Mouse (Mus musculus): ENCODE measurements around the gene Golga3.

The Golga3 gene

DNA sequence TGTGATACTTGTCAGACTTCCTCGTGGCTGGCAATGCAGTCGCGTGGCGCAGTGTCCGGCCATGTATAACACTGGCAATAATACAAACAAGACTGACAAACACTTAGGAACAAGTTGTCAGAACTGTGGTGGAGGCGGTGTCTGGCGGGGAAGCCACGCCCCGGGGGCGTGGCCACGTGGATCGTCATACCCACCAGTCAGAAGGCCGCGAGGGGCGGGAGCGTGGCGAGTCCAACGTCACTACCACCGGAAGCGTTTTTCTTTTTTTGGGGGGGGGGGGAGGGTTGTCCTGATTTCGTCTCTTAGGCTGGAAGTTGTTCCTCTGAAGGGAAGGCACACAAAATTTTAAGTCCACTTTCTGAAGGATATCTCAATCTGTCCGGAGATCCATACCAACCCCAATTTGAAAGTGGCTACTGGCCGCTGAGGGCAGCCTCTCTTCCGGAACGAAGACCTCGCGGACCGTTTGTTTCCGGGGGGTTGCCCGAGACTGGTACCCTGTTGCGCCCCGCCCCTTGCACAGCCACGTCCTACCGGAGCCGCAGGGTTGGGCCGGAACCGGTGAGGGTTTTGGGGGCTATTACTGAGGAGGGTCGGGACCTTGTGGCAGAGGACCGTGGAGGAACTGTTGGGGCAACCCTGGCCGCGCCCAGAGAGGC, at the start of gene Golga3:
Golga3 (plus strand) TSS at position 340 of the 659 bp plus-strand sequence.
- peak; percentile 96 for DNase-seq (ENCODE audit: low spot score)

DNA sequence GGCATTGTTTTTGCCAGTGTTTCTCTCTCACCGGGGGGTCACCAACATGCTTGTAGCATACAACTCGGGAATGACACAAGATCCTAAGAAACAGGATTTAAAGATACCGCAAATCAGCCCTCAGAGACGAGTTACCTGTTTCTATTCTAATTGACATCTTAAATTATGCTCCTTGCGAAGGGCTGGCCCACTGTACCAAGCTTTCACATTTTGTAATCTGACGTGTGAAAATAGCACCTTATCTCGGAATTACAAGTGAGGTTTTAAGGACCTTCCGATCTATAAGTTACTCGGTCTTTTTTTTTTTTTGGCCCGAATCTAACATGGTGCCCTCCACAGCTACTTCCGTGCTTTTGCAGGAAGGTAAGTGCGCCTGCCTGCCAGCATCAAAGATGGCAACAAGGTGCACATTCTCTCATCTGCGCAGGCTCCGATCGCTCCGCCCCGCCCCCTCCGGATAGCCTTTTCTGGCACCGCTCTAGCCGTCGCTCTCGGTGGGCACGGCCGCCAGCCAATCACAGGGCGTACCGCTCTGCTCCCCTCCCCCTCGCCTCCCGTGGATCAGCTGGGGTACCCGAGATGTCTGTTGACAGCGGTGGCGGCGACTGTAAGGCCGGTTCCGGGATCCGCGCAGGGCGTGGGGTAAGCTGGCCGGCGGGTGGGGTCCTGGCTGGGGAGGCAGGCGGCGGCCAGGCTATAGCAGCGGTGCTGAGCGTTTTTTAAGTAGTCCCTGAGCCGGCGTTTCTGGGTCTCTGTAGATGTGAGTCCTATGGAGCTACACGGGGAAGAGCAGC, 41.0 kb upstream of the Golga3 start, which contains the start of gene Chfr:
Chfr (plus strand) TSS at position 550 of the 794 bp plus-strand sequence.
- peak; percentile 98 for DNase-seq (ENCODE audit: low spot score)

DNA sequence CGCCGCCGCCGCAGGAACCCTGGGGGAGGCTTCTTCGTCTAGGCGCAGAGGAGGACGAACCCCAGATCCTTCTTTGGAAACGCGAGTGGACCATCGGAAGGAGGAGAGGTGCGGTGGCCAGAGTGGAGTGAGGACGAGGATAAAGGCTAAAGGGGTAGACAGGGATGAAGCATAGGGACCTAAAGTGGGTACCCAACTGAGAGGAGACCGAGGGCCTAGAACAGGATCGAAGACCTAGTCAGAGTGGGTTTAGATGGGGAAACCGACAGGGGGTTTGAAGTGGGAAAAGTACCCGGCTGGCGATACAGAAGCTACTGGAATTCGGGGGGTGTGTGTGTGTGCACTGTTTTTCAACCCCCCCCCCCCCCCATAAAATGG, 40.4 kb upstream of the Golga3 start:
- no peak for DNase-seq (ENCODE audit: low spot score)

DNA sequence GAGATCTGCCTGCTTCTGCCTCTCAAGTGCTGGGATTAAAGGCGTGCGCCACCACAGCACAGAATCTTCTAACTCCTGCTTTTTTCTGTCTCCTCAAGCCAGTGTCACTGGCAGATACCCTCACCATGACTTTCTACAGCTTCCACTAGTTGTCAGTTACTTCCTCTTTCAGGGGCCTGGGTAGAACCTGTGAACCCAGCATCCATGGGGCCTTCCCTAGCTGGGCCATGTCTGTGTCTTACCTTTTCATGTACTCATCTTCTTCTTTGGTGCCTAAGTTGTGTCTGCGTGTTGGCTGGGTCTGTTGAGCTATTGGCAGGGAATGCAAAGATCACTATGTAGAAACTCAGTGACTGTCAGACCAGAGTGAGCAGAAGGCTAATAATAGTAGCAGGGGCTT, 38.7 kb upstream of the Golga3 start:
- no peak for DNase-seq (ENCODE audit: low spot score)

DNA sequence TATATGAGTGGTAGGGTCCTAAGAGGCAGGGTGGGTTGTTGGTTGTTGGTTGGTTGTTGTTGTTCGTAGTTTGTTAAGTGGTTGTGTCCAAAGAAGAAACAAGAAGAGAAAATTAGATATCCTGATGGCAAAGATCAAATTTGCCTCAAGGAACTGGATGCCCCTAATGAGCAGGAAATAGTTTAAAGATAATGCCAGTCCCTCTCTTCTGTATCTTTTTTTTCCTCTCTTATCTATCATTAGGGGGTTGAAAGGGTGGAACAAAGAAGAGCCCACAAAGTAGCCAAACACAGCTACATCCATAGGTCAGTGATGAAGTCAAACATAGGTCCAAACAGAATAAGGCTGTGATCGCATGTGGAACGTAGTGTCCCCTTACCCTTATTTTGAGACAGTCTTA, 37.2 kb upstream of the Golga3 start:
- no peak for DNase-seq (ENCODE audit: low spot score)

DNA sequence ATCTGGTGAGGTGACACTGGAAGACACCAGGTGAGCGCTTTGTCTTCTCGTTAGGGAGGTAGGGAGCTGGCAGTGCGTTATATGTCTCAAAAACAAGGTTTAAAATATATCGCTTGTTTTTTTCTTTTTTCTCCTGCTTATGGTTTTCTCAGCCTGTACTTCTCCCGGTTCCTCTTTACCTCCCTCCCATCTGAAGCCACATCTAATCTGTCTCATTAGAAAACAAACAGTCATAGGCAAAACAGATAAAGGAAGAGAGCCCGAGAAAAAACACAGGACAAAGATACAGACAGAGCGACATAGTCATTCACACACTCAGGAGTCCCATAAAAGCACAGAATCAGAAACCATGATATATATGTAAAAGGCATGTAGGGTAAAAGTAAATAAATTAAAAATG, 36.1 kb upstream of the Golga3 start:
- DNase-seq (ENCODE audit: low spot score) = no peak

DNA sequence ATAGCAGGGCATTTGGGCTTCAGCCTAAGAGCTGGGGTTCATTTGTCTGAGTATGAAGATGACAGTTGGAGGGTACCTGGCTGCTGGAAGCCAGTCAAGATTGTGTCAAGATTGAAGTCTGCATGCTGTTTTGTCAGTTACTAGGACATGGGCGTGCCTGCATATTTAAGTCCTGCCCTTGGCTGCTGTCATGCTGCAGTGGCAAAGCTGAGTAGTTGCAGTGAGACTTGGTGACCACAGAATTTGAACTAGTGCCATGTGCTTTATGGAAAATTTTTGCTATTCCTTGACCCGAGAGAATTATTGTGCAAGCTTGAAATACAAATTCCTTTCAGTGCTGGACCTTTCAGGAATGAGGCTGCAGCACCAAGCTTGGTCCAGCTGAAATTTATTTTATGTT, 34.2 kb upstream of the Golga3 start:
- DNase-seq (ENCODE audit: low spot score) = no peak

DNA sequence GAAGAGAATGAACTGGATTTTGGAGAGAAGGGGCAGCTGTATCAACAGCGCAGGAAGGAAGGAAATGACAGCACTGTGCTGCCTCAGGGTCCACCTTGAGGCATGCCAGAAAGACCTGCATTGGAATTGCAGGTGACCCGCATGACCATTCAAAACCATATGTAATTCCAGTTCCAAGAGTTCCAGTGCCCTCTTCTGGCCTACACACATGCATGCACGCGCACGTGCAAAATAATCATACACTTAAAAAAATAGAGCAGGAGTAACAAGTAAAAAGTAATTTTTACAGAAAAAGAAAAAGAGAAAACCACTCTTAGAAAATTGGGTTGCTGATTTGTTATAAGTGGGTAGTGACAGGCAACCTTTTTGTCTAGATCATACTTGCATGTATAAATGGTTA, 33.5 kb upstream of the Golga3 start:
- DNase-seq (ENCODE audit: low spot score) = no peak

DNA sequence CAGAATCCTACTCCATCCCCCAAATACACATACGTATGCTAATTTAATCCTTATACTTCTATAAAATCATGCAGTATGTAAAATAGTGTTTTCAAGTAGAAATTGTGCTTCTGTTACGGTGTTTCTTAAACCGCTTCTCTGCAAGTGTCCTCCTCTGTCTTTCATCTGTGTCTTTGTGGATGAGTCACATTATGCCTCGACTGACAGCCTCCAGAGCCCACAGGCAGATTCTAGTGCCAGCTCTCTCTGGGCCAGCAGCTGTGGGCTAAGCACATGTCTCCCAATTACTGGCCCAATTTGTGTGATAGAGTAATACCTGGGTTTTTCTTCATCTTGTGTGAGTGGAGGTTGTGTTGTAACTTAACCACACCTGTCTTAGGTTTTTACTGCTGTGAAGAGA, 7.1 kb upstream of the Golga3 start:
- DNase-seq (ENCODE audit: low spot score) = no peak

DNA sequence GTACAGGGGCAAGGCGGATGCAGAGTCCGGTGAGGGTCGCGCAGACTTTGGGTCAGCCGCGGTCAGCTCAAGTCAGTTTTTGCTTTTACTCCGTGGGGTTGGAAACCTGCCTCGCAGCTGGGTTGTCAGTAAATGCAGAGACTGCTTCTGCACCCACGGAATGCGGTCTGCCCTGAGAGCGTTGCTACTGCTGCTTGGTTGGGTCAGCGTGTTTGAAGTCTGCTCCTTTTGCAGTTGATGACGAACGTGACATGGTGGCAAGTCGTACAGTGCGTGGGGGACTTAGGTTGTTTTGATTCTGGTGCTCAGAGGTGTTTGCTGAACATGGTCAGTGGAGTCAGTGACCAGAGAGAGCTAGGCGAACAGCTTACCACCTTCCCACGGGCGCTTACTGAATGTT, 520 bp downstream of the Golga3 start:
- no peak for DNase-seq (ENCODE audit: low spot score)

DNA sequence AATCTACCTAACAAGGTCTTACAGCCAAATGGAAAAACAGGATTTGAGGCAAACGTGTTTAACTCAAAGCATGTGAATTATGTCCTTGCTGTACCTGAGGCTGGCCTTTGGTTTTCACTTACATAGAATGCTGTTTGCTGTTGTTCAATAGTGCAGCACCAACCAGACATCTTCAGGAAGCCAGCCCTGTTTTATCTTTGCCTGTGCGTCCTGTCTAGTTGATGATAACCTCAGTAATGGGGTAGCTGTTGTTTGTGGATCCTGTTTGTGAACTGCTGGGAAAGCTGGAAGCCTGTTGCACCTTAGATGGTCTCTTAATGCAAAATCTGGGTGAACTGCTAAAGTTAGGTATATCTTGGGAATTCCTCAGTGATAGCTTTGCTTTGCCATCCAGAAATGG, 2.1 kb downstream of the Golga3 start:
- no peak for DNase-seq (ENCODE audit: low spot score)

DNA sequence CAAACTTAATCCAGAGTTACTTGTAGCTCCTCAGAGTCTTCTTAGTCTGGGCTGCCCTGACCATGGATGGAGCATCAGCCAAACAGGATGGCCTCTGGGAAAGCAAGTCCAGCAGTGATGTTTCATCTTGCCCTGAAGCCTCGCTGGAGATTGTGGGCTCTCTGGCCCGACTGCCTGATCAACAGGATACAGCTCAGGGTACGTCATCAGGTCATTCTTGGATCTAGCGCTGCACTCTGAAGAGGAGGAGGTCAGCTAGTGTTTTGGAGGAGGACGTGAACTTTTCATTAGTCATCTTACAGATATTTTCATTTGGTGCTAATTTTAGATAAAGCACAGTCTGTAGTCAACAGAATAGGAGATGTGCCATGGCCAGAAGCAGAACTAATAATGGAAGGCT, 5.2 kb downstream of the Golga3 start:
- DNase-seq (ENCODE audit: low spot score) = no peak

DNA sequence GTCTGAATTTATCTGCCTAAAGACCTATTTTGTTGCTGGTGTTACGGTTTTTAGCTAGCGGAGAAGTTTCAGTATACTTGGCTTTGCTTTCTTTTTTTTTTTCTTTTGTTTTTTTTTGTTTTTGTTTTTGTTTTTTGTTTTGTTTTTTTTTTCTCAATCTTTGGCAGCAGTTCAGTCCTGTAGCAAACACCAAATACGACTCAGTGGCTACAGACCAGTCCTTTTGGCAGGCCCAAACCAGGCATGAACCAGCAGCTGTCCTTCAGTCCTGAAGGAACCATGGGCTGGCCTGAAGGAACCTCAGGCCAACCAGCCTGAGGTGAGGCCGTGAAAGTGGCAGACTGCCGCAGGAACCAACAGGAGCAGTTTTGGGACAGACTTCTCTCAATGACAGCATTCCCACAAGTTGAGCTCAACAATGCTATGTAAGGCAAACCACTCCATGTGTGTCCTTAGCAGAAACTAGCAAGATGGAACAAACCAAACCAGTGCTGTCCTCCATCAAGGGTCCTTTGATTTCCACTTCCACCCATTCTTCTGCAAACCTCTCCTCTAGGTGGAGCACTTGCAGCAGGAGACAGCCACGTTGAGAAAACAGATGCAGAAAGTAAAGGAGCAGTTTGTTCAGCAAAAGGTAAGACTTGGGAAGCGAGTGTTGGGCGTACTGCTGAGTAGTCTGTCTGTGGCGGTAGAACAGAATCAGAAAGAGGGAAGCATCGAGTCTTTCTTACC, 26.8 kb downstream of the Golga3 start:
- DNase-seq (ENCODE audit: low spot score) = peak; percentile 10

DNA sequence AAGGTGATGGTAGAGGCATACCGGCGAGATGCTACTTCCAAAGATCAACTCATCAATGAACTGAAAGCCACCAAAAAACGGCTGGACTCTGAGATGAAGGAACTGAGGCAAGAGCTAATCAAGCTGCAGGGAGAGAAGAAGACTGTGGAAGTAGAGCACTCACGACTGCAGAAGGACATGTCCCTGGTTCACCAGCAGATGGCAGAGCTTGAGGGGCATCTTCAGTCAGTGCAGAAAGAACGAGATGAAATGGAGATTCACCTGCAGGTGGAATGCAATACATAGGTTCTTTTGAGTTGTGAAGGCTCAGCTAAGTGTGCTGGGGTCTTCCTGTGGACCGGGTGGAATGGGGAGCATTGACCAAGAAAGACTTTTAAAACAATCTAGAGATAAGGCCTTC, 28.3 kb downstream of the Golga3 start:
- DNase-seq (ENCODE audit: low spot score) = peak; percentile 6

DNA sequence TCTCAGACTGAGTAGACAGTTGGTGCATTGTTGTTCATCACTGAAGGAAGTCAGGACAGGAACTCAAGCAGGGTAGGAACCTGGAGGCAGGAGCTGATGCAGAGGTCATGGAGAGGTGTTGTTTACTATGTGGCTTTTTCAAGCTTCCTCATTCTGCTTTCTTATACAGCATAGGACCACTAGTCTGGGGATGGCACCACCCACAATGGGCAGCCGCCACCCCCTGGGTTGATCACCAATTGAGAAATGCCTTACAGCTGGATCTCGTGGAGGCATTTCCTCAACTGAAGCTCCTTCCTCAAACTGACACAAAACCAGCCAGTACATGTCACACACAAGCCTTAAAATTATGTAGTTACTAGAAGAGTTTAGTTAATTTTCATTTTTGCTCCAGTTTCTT, 34.8 kb downstream of the Golga3 start:
- no peak for DNase-seq (ENCODE audit: low spot score)

DNA sequence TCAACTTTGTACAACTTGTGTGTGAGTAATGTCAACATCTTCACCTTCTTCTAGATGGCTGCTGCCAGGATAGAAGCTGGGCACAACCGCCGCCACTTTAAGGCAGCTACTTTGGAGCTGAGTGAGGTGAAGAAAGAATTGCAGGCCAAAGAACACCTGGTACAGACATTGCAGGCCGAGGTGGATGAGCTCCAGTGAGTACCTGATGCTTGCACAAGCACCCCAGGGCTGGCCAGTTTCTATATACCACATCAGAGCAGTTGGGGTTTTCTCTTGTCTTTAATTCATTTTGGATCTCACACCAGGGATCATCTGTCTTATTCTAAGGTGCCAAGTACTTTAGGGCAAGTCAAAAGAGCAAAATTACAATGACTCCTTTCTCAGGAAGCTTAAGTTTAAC, 40.3 kb downstream of the Golga3 start:
- no peak for DNase-seq (ENCODE audit: low spot score)

DNA sequence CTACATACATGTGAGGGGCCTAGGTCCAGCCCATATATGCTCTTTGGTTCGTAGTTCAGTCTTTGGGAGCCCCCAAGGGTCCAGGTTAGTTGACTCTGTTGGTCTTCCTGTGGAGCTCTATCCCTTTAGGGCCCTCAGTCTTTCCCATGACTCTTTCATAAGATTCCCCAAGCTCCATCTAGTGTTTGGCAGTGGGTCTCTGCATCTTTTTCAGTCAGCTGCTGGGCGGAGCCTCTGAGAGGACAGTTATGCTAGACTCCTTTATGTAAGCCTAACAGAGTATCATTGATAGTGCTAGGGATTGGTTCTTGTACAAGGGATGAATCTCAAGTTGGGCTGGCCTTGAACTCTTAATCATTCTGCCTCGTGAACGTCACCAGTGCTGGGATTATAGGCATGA, 43.8 kb downstream of the Golga3 start:
- no peak for DNase-seq (ENCODE audit: low spot score)

DNA sequence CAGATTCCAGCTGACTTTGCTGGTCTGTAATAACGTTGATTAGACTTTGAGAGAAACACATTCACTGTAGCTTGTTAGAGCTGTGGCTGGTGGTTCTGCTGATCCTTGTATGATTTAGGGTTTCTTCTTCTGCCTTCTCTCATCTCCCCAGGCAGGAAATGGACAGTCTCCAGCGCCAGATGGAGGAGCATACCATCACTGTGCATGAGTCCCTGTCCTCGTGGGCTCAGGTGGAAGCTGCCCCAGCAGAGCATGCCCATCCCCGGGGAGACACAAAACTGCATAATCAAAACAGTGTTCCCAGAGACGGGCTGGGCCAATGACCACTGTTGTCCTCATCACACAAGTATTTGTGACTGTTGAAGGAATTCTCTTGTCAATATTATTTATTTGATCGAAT, 46.3 kb downstream of the Golga3 start:
- DNase-seq (ENCODE audit: low spot score) = no peak

DNA sequence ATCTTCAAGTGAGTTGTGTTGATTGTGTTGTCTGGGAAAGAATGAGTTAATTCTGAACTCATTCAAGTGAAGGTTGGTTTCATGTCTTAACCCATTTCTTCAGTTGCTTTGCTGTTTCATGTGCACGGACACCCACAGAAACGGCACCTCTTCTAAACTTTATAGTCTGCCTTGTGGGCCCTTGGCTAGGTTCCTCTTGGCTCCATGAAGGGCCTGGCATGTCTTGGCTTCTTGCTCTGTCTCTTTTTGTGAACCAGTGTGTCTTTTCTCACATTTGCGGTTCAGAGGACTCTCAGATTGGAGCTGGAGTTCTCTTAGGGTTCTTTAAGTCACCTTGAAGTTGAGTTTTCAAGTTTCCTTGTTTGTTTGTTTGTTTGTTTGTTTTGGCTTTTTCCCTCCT, 48.6 kb downstream of the Golga3 start:
- DNase-seq (ENCODE audit: low spot score) = no peak

DNA sequence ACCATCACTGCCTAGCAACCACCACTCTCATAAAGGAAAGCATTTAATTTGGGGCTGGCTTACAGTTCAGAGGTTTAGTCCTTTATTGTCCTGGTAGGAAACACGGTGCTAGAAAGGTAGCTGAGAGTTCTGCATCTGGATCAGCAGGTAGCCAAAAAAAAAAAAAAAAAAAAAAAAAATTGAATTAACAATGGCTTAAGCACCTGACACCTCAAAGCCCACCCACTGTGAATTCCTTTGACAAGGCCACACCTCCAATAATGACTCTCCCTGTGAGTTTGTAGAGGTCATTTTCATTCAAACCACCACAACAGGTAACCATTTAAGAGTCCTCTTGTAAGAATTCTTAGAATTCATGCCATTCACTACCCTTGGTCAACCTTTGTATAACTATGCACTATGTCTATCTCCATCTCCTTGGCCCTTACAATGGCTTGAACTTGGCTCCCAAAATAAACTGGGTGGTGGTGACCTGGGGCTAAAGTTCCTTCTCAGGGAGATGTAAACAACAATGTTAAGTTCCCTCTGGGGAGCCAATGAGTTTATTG, 50.9 kb downstream of the Golga3 start:
- no peak for DNase-seq (ENCODE audit: low spot score)

DNA sequence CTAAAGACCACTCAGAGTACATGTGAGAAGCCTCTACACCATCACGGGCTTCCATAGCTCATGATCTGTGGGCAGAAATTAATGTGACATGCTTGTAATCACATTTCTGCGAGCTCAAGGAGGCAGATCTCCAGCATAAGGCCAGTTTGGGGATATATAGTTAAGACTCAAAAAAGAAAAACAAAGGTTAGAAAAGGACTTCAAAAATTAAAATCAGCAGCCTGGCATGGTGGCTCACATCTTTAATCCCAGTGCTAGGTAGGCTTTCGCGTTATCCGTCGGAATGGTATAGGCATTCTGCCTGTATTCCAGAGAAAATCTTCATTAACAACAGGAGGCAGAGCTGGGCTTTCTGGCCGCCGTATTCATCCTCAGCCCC, 53.9 kb downstream of the Golga3 start:
- DNase-seq (ENCODE audit: low spot score) = peak; percentile 44

DNA sequence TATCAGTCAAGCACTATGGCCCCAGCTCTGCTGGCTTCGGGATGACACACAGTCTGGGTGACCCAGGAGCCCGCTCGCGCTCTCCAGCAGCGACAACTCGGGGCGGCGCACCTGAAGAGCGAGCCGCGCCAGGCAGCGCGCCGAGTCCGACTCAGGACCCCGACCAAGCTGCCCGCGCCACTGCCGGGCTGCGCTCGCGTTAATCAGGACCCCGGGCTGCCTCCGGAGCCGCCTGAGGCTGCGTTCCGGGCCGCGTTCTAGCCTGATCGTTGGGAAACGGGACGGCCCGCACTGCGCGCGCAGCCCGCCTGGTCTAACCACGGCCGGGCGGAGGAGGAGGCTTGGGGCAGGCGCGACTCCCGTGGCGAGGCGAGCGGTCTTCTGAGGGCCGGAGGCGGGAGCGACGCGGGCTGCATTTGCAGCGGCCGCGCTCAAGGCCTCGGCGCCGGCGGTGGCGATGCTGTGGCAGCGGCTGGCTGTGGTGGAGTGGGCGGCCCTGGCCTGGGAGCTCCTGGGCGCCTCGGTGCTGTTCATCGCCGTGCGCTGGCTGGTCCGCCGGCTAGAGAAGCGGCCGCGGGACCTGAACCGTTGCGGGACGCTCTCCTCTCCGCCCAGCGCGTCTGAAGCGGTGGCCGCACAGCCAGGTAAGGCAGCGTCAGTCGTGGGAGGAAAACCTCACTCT, 54.4 kb downstream of the Golga3 start, which contains the start of gene Ankle2:
Ankle2 (plus strand) TSS at position 225 of the 682 bp plus-strand sequence.
- peak; percentile 93 for DNase-seq (ENCODE audit: low spot score)

All from c-Kit-positive CD71-positive TER-119-positive erythroid progenitor cells, embryonic 14.5 days (primary cell).